Mouse (Mus musculus): Measurements from ENCODE around the gene Apcs.

Apcs gene

DNA sequence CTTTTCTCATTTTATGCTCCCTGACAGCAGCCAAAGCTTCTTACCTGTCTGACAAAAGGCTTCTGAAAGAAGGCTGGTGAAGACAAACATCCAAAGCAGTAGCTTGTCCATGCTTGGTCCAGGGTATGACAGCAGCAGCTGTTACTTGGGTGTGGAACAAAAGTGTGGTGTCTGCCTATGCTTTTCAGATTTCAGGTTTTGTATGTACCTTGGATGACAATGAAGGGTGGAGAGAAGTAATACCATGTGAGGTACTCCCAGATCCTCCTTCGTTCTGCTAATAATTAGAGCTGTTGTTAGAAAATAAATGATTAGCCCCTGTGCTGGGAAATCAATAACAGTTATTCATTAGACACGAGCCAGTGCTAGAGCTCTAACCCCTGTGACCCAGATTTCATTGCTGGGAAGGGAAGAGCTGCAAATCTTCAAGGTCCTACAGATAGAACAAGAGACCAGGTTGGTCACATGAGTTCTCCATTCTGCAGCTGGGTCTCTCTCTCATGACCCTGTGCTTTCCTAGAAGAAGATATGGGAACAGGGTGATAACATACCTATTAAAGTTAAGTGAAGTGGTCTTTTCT, at the start of gene Apcs:
Gene Apcs, minus strand, starts transcription at position 265 of the 581 bp plus-strand sequence.
- DNase-seq, result no peak

DNA sequence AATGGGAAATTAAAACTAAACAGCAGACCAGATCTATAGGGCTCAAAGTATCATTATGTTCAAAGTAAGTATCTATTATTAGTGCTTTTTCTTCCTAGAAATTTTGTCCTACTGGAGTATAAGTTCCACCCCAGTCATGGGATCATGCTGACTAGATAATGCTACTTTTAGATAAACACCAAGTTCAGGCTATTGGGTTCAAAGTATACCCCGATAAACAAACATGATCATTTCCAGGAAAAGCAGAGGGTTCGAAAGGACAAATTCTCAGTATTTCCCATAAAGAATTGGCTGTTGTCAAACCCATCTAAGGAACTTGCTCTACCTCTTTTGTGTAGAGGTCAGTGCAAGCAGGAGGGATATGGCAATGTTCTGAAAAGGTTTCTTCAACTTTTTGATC, 37.4 kb upstream of the Apcs start:
- DNase-seq, result no peak

DNA sequence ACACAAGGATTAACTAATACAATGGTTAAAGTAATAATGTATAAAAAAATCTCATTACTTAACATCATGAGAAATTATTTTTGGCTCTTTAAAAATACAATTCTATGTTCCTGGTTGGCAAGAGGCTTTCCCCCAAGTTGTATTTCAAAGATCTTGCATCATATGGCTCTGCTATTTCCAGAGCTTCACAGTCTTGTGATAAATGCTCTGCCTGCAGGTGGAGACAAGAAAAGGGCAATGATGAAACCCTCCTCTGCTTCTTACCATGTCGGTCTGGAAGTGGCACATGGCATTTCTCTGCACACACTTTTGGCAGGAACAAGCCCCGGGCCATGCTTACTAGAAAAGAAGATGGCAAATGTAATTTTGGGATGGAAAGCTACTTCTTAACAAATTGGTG, 23.6 kb upstream of the Apcs start:
- DNase-seq, result no peak

DNA sequence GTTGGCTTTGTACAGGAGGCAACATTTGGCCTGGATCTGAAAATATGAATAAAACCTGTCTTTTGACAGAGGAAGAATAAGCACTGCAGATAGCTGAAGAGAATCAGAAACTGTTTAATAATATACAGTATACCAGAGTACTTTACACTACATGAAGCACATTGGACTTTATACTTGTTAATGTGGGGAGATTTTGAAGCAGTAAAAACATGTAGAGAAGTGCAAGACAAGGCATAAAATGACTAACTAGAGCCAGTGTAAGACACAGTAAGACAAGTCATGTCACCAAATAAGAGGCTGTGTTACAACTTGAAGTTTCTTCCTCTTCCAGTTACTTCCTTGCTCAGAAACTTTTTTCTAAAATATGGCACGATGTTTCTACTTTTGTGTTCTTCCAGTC, 22.3 kb upstream of the Apcs start:
- no peak for DNase-seq

DNA sequence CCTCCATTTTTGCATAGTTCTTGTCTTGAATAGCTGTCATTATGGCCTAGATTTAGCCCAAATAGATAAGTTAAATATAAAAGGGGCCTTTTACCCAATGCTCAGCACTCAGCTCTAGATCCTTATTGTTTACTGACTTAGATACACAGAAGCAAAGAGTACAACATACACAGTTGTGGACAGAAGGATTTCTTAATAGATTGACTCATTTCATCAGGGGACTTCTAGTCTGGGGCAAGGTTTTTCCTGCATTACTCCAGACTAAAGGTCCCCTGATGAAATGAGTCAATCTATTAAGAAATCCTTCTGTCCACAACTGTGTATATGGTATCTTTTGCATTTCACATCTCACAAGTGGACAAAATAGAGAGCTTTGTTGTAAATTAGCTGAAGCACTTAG, 8.5 kb upstream of the Apcs start:
- DNase-seq, result no peak

DNA sequence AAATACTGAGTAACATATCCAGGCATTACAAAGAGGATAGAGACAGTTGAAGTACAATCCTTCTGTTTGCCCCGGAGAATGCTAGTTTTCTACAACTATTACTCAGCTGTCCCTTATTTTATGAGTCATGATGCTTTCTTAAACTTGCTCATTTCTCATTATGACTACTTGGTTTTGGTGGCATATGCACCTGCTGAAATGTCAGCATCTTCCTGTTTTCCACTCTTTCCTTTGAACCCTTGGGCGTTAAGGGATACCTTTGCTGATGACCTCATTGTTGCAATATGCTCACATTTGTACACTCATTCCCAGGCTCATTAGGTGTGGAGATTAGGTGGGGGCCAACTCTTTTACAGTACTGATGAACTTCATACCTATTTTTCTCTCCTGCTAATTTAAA, 594 bp upstream of the Apcs start:
- DNase-seq, result no peak

DNA sequence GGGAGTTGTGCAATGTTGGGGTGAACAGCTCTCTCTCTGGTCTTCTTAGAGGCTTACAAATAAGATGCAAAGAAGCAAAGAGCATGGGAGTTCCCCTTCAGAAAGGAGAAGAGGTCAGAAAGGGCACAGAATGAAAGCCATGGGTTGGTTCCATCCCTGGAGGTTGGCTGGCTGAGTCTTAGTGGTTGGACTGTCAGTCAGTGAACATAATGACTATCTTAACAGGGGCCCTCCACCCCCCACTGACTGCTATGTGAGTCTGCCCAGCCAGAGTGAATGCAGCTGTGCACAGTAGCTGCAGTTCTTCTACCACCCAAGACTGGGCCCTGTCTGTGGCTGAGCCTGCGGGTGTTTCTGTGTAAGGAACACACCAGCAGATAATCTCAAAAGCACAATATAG, 18.2 kb downstream of the Apcs start:
- DNase-seq, result no peak

DNA sequence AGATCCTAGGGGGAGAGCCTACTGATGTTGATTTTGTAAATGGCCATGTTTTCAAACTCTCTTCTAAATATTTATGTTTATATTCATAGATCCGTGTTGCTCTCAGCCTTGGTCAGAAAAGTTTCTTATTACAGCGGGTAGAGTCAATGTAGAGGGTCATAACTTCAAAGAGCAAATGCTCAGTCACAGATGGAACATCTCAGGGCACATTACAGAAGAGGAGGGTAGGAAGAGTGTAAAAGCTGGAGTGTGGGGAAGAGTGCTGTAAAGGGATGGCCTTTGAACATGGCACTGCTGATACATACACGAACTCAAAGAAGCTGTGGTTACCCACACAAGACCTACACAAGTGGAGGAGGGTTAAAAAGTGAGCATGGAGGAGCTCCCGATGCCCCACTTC, 19.6 kb downstream of the Apcs start:
- DNase-seq, result no peak

DNA sequence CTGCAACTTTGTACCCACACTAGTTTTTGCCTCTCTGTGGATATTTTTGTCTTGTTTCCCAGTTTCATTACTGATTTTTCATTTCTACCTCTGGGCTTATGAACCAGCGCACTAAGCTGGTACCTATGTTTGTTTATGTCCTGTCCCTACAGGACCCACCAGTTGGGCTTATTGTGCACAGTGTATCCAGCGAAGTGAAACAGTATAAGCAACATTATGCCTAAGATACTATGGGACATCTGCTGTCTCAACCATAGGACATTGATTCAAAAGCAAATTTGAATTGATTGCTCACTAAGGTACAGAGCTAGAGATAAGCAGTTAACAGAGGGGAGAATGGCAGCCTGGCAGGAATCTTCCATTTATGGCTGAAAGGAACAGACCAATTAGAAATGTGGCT, 46.7 kb downstream of the Apcs start:
- no peak for DNase-seq

DNA sequence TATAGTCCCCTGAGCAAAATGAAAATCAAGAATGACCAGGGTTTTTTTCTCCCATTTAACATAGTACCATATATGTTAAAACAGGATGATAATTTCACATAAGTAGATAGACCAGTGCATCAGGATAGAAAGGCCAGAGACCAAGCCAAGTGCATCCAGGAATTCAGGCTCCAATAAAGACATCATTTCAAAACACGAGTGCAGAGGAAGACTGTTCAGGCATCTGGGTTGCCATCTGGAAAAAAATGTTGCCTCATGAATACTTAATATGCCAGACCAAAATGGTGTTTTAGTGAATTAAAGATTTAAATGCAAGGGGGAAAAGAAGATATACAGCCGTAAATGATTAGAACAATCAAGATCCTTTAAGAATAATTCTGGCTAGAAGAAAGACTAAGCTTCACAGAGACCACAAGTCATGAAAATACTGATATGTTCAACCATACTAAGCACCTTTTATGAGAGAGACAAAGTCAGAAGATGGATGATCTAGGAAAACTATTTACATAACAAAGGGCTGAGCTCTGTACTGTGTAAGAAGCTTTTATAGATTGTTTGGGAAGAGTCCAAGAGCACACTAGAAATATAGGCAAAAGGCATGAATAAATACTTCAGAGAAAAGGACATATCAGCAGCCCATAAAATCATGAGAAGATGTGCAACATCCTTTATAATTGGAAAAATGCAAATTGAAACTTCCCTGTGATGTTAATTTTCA, 47.6 kb downstream of the Apcs start:
- no peak for DNase-seq

All from cerebellum, adult 8-10 months (tissue).